Mouse (Mus musculus) spleen, postnatal 10 days (tissue): ENCODE results near the gene Gm37240.
A peak's percentile ranks its signal among the peaks of the same experiment; 100 is the strongest.

Source experiments
- DNase-seq, 2 experiments: peaks; one replicate each; pipeline ENCODE4 v3.0.0; 2021 to 2022; ENCODE audit warnings: low spot score in 2 of 2

The Gm37240 gene

DNA sequence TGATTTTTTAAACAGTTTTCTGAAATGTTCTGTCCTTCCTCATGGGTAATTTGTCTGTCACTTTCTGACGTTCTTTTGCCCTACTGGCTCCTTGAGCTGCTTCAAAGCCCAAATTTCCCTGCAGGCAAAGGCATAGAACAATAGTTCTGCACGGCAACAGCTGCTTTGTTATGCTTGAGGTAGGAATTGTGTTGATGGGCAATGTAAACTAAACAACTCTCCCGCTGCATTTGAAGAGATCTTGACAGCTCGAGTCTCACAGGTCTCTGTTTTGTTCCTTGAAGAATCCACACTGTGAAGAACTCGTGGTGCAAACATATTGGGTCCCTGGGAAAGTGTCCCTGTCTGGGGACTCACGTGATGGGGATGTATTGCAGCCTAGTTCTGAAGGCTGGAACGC lies 746.8 kb downstream of the Gm37240 start:
- no peak for DNase-seq

DNA sequence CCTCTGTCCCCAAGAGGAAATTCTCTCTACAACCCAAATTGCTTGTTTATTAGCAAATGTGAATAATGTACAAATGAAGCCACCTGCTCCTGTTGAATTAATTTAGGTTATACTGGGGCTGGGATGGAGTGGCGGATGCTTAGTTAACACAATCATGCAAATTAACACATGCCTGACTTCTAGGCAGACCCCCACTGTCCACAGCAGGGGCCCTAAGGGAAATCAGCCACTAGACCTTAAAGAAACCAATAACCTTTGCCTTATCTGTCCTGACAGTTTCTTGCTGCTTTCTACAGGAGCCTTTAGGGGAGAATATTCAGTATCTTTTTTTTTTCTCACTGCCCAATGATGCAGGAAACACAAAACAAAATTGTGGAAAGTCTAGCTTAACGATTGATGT lies 748.9 kb downstream of the Gm37240 start:
- DNase-seq = no peak

DNA sequence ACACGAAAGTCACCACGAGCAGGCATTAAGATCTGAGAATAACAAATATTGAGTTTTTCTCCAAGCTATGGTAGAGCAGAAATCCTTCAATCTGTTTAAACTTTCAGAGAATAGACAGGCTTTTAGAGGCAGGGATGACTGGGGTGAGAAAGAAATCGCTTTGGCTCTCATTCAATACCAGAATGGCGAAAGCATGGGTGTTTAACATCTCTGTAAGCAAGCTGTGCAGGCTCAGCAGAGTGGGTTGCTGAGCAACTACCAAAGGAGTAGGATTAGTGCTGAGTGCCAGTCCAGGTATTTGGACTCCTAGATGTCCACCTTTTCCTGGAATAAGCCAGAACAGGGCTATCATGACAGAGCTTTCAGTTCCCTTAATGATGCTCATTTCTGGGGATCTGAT lies 753.8 kb downstream of the Gm37240 start:
- DNase-seq = no peak

DNA sequence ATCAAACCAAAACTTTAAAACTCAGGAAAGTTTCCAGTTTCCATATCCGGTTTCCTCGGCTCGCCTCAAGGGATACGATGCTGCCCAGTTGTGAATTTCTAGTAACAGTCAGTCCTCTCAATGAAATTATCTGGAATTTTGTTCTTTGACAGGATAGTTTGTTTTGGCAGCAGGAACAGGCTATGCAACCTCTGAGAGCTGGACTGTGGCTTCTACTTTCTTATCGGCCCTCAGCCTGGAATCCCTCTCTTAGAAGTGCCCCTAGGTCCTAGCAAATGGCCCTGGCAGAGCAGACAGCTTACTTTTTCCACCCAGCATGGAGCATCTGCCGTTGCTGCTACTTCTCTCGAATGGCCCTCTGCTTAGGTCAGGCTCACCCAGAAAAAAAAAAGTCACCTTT lies 755.4 kb downstream of the Gm37240 start:
- DNase-seq = no peak

DNA sequence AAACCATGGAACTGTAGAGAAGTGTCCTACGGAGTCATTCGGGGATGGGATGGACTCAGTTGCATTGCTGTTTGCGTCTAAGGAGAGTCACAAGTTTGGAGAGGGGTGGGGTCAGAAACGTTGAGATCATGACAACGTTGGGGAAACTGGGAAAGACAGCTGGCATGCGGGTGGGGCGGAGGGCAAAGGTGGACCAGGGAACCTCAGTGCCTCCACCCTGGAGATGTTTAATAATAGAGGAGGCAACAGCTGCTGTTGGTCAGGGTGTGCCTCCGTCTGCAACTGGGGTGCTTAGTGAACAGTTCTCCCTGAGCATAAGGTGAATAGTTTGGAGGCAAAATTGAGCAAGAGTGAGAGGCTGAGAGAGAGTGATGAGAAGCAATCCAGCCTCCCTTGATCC lies 758.8 kb downstream of the Gm37240 start:
- DNase-seq = no peak

DNA sequence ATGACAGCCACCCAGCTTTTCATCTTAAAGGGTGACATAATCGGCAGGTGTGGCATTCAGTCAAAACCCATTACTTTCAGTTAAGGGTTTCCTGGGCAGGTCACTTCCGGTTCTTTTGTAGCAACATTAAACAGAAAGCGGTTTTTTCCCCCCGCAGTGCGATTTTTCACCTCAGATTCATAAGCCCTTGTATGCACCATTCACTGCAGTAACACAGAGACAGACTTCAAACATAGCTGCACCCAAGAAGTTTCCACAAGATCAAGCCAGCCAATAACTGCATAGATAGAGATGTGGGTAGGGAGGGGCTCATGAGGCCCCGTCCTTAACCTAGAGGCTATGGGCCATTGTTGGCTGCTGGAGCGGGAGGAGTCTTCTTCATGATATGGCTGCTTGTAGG lies 760.3 kb downstream of the Gm37240 start:
- peak in 1 of 2 experiments; percentile 15 for DNase-seq

DNA sequence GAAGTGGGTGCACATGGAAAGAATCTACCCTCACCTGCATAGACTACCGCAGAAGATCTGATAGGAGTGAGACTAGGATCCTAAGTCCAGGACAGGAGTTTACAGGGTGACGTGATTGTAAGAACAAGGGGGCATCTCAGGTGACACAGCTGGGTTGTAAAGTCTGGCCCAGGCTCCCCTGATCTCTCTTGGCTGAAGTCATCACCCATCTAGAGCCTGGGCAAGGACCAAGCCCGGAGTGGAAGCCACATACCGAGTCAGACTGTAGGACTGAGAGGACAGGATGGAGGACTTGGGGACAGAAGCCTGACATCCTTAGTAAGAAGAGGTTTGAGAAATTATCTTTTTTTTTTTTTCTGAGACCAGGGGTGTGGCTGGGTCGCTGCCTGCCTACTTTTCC lies 761.8 kb downstream of the Gm37240 start:
- DNase-seq = no peak

DNA sequence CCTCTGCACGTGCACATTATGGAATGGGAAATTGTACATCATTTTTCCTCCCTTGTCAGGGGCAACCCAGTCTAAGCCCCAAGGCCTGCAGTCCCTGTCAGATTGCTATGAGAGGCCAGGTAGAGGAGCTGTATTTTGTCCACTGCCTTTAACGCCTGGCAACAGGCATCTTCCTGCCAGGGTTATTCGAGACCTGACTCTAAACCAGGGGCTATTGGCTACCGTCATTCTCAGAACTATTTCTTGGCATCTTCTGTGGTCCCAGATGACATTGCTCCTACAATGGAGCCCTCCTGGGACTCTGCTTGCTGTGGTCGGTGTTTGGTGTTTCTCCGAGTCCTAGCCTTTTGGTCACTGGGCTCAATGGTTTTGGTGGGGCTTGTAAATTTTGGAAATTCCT lies 762.4 kb downstream of the Gm37240 start:
- DNase-seq = no peak

DNA sequence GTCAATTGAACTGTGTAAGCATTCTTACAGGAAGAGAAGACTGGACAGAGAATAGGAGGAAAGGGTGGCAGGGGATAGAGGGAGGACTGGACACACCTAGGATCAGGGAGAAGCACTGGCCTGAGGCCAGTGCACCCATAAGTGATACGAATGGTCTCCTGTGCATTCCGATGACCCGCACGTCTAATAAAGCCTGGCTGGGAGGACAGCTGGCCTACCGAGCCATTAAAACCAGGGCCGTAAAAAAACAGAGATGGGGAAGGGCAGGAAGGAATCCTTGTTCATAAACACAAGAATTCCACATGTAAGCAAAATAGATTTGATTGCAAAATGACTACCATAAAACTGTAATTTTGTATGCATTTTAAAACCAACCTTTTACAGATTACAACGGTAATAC lies 762.9 kb downstream of the Gm37240 start:
- no peak for DNase-seq

DNA sequence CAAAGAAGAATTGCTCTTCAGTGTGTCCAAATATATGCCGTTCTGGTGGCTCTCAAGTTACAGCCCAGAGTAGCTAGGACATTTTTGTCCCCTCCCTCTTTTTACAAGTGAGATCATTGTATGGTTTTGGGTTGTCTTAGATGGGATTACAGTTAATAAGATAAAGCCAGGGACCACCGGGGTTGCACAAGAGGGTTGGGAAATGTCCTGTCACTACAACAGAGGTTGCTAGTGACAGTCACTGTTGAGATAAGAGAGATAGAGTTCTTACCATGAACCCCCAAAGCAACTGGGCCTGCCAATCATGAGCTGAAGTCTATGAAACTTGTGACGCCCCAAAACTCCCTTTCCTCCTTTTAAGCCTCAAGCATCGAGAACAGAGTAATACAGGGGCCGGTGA lies 769.6 kb downstream of the Gm37240 start:
- DNase-seq = no peak

DNA sequence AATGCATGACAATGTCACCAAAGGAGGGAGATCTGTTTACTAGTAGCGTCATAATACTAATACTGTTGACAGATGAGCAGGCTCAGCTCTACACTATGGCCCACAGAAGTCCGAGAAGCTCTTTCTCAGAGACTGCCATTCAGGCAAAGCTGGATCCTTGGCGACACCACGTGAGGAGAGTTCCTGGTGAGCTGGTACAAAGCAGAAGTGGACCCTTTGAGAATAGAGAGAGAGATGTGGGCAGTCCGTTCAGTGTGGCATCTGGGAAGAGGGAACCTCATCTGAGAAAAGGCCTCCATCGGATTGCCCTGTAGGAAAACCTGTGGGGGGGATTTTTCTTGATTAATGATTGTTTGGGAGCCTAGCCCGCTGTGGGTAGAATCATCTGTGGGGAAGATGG lies 770.3 kb downstream of the Gm37240 start:
- no peak for DNase-seq

DNA sequence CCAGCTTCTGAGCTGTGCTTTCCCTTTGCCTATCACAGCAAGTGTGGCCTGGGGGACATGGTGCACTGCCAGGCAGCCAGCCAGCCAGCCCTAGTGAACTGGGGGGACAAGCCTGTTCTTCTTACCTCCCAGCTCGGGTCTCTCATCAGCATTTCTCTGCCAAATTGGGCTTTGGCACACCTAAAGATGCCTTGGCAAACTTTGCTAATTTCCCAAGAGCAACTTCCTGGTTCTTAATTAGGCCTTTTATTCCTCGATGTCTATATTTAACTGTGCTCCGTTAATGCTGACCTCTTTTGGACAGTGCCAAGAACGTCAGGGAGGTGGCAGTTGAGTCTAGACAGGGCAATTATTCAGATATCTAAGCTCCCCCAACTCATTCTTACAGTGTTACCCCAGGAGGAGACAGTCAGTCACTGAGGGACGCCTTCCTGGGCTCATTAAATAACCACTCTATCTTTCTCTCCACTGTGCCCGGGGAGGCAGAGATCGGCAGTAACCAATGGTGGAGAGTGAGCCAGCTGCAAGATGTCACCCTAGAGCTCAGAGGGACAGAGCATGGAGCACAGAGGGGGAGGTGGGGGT lies 771.3 kb downstream of the Gm37240 start:
- no peak for DNase-seq

DNA sequence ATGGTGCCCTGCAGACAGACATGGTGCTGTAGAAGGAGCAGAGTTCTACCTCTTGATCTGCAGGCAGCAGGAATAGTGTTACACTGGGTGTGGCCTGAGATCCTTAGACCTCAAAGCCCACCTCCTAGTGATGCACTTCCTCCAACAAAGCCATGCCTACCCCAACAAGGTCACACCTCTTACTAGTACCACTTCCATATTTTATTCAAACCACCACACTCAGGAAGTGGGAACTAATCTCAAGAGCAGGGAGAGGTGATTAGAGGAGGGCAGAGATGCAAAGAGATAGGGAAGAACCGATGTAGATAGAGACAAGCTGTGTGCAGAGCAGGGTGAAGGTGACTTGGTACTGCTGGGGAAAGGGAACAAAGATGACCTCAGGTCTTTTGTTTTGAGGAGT lies 773.8 kb downstream of the Gm37240 start:
- DNase-seq = no peak

DNA sequence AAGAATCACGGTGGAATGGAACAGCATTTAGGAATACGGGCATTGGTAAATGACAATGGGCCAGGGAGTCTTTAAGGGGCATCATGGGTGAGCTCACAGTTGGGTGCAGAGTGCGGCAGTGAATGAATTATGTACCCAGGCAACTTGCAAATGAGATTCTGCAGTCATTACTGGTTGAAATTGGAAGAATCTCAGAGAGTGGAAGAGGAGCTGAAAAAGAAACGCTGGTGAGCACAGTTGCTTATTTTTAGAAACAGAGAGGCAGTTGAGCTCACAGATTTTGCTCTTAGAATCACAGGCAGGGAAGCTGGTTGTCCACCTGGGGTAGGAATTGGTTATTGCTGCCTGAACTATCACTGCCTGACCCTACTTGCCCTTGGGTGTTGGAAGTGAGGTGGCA lies 776.6 kb downstream of the Gm37240 start:
- DNase-seq = no peak

DNA sequence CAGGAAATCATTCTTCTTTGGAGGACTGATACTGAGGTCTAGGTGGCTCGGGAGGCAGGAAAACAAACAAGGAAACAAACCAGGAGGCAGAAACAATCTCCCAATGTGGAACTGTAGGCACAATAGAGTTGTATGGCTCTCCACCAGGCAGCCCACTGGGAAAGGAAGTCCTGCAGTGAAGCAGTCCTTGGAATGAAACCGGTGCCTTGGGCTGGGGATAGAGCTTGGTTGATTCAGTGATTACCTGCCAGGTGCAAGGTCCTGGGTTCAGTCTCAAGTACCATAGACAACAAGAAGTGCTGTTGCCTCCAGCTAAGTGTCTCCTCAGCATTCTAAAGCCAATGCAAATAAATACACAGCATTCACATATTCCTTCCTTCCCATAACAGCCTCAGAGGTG lies 778.1 kb downstream of the Gm37240 start:
- DNase-seq = no peak

DNA sequence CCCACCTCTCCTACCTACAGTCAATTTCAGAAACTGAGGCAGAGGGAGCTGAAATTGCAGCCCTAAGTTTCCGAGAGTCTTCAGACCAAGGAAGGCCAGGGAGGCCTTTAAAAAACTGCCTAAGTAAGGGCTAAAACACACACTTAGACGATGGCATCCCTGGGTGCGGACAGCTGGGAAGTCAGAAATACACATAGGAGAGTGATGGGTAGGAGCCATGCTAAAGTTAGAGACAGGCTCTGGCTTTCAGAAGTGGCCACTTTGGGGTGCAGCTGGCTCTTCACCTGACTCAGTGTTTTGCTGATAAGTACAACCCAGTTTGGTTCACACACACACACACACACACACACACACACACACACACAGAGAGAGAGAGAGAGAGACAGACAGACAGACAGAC lies 778.9 kb downstream of the Gm37240 start:
- DNase-seq = no peak

DNA sequence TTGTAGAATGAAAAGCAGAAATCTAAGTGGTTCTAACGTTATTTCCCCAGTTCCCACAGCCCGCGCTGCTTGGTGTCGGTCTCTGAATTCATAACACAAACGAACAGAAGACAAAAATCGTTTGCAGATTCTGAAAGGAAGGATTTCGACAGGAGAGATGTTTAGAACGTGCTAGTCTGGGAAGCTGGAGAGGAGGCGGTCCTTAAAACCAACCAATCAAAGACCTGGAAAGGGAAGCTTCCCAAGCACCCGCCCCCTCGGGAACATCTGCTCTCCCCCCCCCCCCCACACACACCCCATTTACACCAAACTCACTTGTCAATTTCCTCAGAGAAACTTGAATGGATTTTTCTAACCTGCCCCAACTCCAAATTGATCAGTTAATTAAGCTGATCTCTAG lies 780.4 kb downstream of the Gm37240 start:
- no peak for DNase-seq

DNA sequence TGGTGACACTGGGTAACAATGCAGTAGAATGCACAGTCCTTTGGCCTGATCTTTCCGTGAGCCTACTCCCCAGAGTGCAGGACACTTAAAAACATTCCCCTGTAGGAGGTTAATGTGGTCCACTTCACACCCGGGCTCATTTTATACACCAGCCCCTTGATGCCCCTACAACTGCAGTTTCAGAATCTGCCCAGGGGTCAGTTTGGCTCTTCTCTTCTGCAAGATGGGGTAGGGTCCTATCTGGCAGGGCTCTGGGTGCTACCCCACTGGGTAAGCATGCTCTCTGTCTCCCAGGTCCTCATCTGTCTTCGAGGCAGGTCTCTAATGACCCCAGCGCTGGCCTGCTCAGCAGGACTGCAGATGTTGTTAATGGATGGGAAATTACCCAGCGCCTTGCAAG lies 783.0 kb downstream of the Gm37240 start:
- DNase-seq = no peak

DNA sequence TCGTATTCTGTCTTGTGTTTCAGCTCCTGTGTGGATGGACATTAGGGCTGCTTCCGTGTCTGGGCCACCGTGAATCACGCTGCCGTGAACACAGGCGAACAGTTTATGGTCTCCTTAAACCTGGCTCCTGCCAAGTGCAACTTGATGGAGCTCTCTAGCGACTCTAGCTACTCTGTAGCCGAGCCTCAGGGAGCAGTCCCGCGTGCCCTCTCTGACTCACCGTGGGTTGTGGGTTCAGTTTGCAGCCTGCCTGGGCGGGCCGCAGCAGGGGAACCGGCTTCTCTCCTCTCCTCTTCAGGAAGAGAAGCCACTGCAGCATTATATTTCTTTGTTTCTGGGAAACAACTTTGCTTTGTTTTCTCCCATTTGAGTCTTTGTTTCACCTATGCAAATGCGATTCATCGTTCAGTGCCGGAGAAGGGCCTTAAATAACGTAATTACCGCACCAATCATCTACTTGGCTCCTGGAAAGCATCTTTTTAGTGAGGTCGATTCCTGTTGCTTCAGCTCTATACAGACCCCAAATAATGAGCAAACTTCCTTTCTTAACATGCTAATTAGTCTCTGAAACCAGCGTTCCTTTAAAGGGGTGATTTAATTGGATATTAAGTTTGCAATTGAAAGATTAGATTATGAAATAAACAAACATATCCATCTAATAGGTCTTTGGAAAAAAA lies 806.3 kb downstream of the Gm37240 start:
- no peak for DNase-seq

DNA sequence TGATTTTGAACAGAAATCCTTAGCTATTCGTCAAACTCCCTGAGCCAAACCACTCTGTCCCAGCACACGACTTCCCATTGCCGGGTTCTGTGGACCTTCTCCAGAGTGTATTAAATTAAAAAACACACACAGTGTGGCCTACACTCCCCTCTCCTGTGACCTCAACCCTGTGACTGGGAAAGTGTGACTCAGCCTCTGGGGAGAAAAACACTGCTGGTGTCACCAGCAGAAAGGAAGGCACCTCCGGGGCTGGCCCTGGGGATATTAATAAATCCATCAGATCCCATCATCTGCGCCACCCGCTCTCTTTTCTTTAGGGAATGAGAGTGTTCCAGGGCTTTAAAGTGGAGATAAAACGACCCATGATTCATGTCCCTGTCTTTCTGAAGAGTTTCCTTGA lies 823.2 kb downstream of the Gm37240 start:
- DNase-seq = no peak

DNA sequence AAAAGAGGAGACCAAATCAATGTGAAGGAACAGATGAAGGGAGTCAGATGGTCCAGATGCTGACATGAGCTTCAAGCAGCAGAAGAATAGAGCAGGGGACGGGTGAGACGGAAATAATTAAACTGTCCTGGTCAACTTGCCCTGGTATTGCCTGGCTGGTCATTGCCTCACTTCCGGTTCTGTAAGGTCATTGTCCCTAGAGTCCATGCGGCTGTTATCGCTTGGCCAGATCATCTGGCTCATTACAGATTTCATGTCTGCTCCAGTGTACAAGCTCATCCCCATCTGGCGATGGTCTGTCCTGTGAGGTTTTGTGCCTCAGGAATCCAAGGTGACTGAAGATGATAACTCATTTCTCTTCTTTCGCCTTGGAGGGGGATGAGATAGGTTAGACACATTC lies 827.2 kb downstream of the Gm37240 start:
- DNase-seq = no peak

DNA sequence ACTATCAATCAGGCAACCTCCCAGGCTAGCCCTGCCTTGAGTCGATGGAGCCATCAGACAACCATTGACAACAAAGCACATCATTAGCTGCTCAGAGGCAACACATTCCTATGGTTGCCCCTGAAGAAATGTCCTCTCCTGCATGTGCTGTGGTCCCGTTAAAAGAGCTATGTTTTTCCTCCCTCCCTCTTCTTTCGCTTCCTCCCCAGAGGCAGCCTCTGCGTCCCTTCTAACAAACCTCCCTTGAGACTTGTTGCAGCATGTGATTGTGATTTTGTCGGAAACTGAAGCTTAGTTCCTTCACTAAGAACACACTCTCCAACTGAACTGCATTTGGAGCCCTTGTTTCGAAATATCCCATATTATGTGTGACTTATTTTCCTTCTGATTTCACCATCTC lies 830.1 kb downstream of the Gm37240 start:
- no peak for DNase-seq

DNA sequence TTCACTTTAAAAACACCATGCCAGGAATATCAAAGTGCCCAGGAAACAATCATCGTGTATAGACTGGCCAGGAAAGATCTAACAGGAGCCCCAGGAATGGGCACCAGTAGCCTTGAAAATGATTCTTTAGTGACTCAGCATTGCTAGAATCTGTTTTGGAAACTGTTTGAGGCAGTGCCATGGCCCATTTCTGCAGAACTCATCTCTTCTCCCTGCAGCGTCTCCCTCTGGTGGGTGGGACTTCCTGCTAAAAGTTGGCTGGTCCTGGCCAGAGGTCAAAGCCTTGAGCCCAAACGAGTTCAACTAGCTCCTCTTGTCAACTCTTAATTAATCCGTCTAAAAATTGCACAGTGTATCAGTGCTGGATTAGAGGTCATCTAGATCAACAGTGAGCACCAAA lies 833.8 kb downstream of the Gm37240 start:
- DNase-seq = no peak

DNA sequence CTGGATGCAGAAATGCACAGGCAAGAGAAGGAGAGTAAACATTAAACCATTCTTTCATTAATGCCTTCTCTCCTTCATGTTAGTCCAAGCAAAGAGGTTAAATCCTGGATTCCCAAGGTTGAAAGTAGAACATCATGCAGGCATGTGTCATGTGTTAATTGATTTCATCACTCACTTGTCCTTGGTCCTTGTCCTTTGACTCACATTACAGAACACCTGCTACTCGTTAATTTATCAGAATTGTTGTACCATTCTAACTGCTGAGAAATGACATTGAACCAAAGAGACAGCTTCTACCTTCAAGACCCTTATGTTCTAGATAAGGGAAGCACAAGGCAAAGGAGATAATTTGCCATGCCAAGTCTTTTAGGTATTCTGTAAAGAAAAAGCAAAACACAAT lies 835.1 kb downstream of the Gm37240 start:
- DNase-seq = no peak
